Mouse (Mus musculus) midbrain, embryonic 10.5 days (tissue): Measurements from ENCODE around the gene Trak1. TPM values are rescaled to one million over a fixed set of nuclear protein-coding genes. Genes with fewer than 3 reads are reported as not detected.

Source experiments
- DNase-seq: peaks from one replicate; pipeline ENCODE4 v3.0.0-alpha.2; 2017; ENCODE audit warnings: low spot score
- H3K27ac ChIP-seq: fragments of 300-500 bp; sonication (generic); replicated peaks from 2 replicates; pipeline ENCODE4 v1.5.1; 2016; ENCODE audit warnings: mild to moderate bottlenecking
- H3K27me3 ChIP-seq: fragments of 300-500 bp; sonication (generic); 2 replicates; pipeline ENCODE4 v1.6.1; 2016; ENCODE audit warnings: low read depth, mild to moderate bottlenecking; ENCODE audit not compliant: poor library complexity, severe bottlenecking
- H3K36me3 ChIP-seq: fragments of 300-500 bp; sonication (generic); 2 replicates; pipeline ENCODE4 v1.6.1; 2016; ENCODE audit warnings: mild to moderate bottlenecking, moderate library complexity
- H3K4me1 ChIP-seq: fragments of 300-500 bp; sonication (generic); 2 replicates; pipeline ENCODE4 v1.6.1; 2016
- H3K4me3 ChIP-seq: fragments of 300-500 bp; sonication (generic); 2 replicates; pipeline ENCODE4 v1.5.1; 2016; ENCODE audit warnings: mild to moderate bottlenecking, moderate library complexity
- H3K9me3 ChIP-seq: fragments of 300-500 bp; sonication (generic); replicated peaks from 2 replicates; pipeline ENCODE4 v1.6.1; 2016; ENCODE audit warnings: mild to moderate bottlenecking
- WGBS: fragments of 180-500 bp; shearing (Covaris S2); methylation state at CpG from one replicate; pipeline ENCODE4 v1.1.7; 2016; 5-methylcytosine and 5-hydroxymethylcytosine counted together
- polyA plus RNA-seq: library from polyadenylated mRNA; unstranded; fragments of >200 nt; fragmentation: Nextera tagmentation; extraction: Ambion mirVana; gene quantifications from 2 replicates; pipeline ENCODE4 v1.2.1, GENCODE M21; 2016

Trak1 gene
- polyA plus RNA-seq, 1 experiment from 2014 or later, result 26.5 TPM

GRCm38 (mm10) chr9:121373107-121373506 lies 75.8 kb downstream of the Trak1 start:
- Histone ChIP-seq H3K9me3 (no peaks in the 10 kb centered on the region), H3K4me1 (peaks cover 53% of the 10 kb centered on the region), H3K27ac (peak overlapping the region; percentile 93), H3K36me3 (peaks cover 16% of the 10 kb centered on the region), H3K4me3 (no peak overlapping the region), H3K27me3 (no peaks in the 10 kb centered on the region)
- no peak for DNase-seq
- 27% methylated on average over 13 of the region's 13 CpGs for WGBS

GRCm38 (mm10) chr9:121373512-121373911 lies 76.2 kb downstream of the Trak1 start:
- Histone ChIP-seq H3K36me3 (peaks cover 12% of the 10 kb centered on the region), H3K9me3 (no peaks in the 10 kb centered on the region), H3K27ac (peak overlapping the region; percentile 93), H3K4me3 (no peak overlapping the region), H3K27me3 (no peaks in the 10 kb centered on the region), H3K4me1 (peaks cover 53% of the 10 kb centered on the region)
- no peak for DNase-seq
- 56% methylated on average over 4 of the region's 4 CpGs for WGBS

GRCm38 (mm10) chr9:121374076-121374863 lies 77.0 kb downstream of the Trak1 start:
- Histone ChIP-seq H3K9me3 (no peaks in the 10 kb centered on the region), H3K4me1 (peaks cover 53% of the 10 kb centered on the region), H3K27me3 (no peaks in the 10 kb centered on the region), H3K36me3 (peaks cover 10% of the 10 kb centered on the region), H3K27ac (peak overlapping the region; percentile 93), H3K4me3 (no peak overlapping the region)
- DNase-seq, result peak; percentile 75
- 35% methylated on average over 9 of the region's 9 CpGs for WGBS

GRCm38 (mm10) chr9:121374864-121375255 lies 77.6 kb downstream of the Trak1 start:
- Histone ChIP-seq H3K9me3 (no peaks in the 10 kb centered on the region), H3K27ac (no peak overlapping the region), H3K4me1 (peaks cover 49% of the 10 kb centered on the region), H3K36me3 (peaks cover 10% of the 10 kb centered on the region), H3K4me3 (no peak overlapping the region), H3K27me3 (no peaks in the 10 kb centered on the region)
- WGBS, result 87% methylated on average over 5 of the region's 5 CpGs
- no peak for DNase-seq

GRCm38 (mm10) chr9:121376094-121376493 lies 78.8 kb downstream of the Trak1 start:
- Histone ChIP-seq H3K27me3 (no peaks in the 10 kb centered on the region), H3K27ac (no peak overlapping the region), H3K36me3 (peaks cover 10% of the 10 kb centered on the region), H3K4me1 (peaks cover 37% of the 10 kb centered on the region), H3K4me3 (no peak overlapping the region), H3K9me3 (no peaks in the 10 kb centered on the region)
- DNase-seq, result no peak
- WGBS, result 89% methylated on average over 5 of the region's 5 CpGs

GRCm38 (mm10) chr9:121380310-121380920 lies 83.1 kb downstream of the Trak1 start:
- no peaks in the 10 kb centered on the region for H3K9me3 ChIP-seq
- 86% methylated on average over 8 of the region's 11 CpGs for WGBS
- H3K27ac ChIP-seq, result no peak overlapping the region
- H3K36me3 ChIP-seq, result peaks cover 10% of the 10 kb centered on the region
- peaks cover 15% of the 10 kb centered on the region for H3K4me1 ChIP-seq
- H3K27me3 ChIP-seq, result no peaks in the 10 kb centered on the region
- H3K4me3 ChIP-seq, result no peak overlapping the region
- DNase-seq, result no peak

- no peak overlapping the region for H3K27ac ChIP-seq
- no peaks in the 10 kb centered on the region for H3K27me3 ChIP-seq
- 87% methylated on average over 17 of the region's 17 CpGs for WGBS
- H3K9me3 ChIP-seq, result no peaks in the 10 kb centered on the region
- no peak for DNase-seq
- peaks cover 10% of the 10 kb centered on the region for H3K36me3 ChIP-seq
- H3K4me3 ChIP-seq, result no peak overlapping the region
- H3K4me1 ChIP-seq, result peaks cover 21% of the 10 kb centered on the region
Observed at GRCm38 (mm10) chr9:121381678-121382297, 84.5 kb downstream of the Trak1 start.

- Histone ChIP-seq H3K4me3 (no peak overlapping the region), H3K27ac (no peak overlapping the region), H3K27me3 (no peaks in the 10 kb centered on the region), H3K4me1 (peaks cover 22% of the 10 kb centered on the region), H3K36me3 (peaks cover 6% of the 10 kb centered on the region), H3K9me3 (no peaks in the 10 kb centered on the region)
- no peak for DNase-seq
- WGBS, result 93% methylated on average over 14 of the region's 14 CpGs
Observed at GRCm38 (mm10) chr9:121382568-121382967, 85.3 kb downstream of the Trak1 start.

GRCm38 (mm10) chr9:121383180-121383586 lies 85.9 kb downstream of the Trak1 start:
- 91% methylated on average over 9 of the region's 9 CpGs for WGBS
- peaks cover 29% of the 10 kb centered on the region for H3K4me1 ChIP-seq
- H3K27ac ChIP-seq, result no peak overlapping the region
- H3K36me3 ChIP-seq, result no peaks in the 10 kb centered on the region
- H3K27me3 ChIP-seq, result no peaks in the 10 kb centered on the region
- DNase-seq, result no peak
- H3K9me3 ChIP-seq, result no peaks in the 10 kb centered on the region
- H3K4me3 ChIP-seq, result no peak overlapping the region

GRCm38 (mm10) chr9:121384620-121385019 lies 87.3 kb downstream of the Trak1 start:
- no peak overlapping the region for H3K4me3 ChIP-seq
- H3K27me3 ChIP-seq, result no peaks in the 10 kb centered on the region
- H3K36me3 ChIP-seq, result no peaks in the 10 kb centered on the region; the same call in 1 of the 2 replicates
- 79% methylated on average over 7 of the region's 7 CpGs for WGBS
- DNase-seq, result no peak
- no peak overlapping the region for H3K27ac ChIP-seq
- peaks cover 33% of the 10 kb centered on the region for H3K4me1 ChIP-seq
- H3K9me3 ChIP-seq, result no peaks in the 10 kb centered on the region

- peaks cover 33% of the 10 kb centered on the region for H3K4me1 ChIP-seq
- peak overlapping the region; percentile 74 for H3K27ac ChIP-seq
- WGBS, result 36% methylated on average over 16 of the region's 16 CpGs
- H3K36me3 ChIP-seq, result peaks cover 4% of the 10 kb centered on the region; the same call in 1 of the 2 replicates
- no peak overlapping the region for H3K4me3 ChIP-seq
- H3K9me3 ChIP-seq, result no peaks in the 10 kb centered on the region
- no peaks in the 10 kb centered on the region for H3K27me3 ChIP-seq
- peak; percentile 82 for DNase-seq
Observed at GRCm38 (mm10) chr9:121385091-121385748, 87.9 kb downstream of the Trak1 start.

- no peak overlapping the region for H3K4me3 ChIP-seq
- H3K27ac ChIP-seq, result peak overlapping the region; percentile 74
- peaks cover 33% of the 10 kb centered on the region for H3K4me1 ChIP-seq
- 87% methylated on average over 12 of the region's 12 CpGs for WGBS
- DNase-seq, result no peak
- no peaks in the 10 kb centered on the region for H3K27me3 ChIP-seq
- peaks cover 4% of the 10 kb centered on the region; the same call in 1 of the 2 replicates for H3K36me3 ChIP-seq
- H3K9me3 ChIP-seq, result no peaks in the 10 kb centered on the region
Observed at GRCm38 (mm10) chr9:121385749-121386350, 88.5 kb downstream of the Trak1 start.
